Mouse (Mus musculus): ENCODE measurements around the gene Stard3nl. TPM values are rescaled to one million over a fixed set of nuclear protein-coding genes. Genes with fewer than 3 reads are reported as not detected.

The Stard3nl gene
- polyA plus RNA-seq, 1 experiment: 0.08 TPM

DNA sequence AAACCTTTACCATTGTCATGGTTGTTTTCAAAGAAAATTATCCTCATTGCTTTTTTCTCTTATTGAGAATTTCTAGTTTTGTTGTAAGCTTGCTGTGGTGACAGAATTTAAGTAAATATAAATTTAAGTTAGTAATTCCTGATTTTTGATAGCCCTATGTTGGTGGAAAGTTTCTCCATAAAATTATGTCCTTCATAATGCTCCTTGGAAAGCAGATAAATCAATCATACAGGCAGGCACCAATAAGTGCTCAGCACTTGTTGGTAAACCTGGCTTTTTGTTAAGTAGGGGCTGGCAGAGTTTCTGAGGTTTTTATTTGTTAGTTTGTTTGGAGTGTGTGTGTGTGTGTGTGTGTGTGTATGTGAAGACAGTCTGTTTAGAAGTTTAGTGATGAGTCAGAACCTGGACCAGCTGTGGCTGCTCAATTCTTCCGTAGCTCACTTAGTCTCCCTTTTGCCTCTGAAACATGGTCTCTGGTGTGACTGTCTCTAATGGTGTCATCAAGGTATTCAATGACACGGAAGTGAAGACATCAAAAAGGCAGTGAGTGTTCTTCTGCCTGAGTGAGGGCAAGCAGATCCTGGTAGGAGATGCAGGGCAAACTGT is 16.8 kb upstream of the Stard3nl start:
- H3K36me3 ChIP-seq (ENCODE audit: control insufficient read depth): no peaks in the 10 kb centered on the region
- TF ChIP-seq GATA1 (IDR thresholded peaks at IDR 0.05; ENCODE audit: low read length) (no peak), TAL1 (IDR thresholded peaks at IDR 0.05; ENCODE audit: low read length) (no peak)
- H3K4me3 ChIP-seq (replicated peaks): no peak overlapping the region
- H3K9me3 ChIP-seq (ENCODE audit: control insufficient read depth, low read length): no peaks in the 10 kb centered on the region
- H3K27me3 ChIP-seq (ENCODE audit: control insufficient read depth): no peaks in the 10 kb centered on the region
- no peaks in the 10 kb centered on the region for H3K4me1 ChIP-seq (ENCODE audit: control insufficient read depth)

GRCm38 (mm10) chr13:19411886-19412285 is 16.3 kb upstream of the Stard3nl start:
- no peaks in the 10 kb centered on the region for H3K4me1 ChIP-seq (ENCODE audit: control insufficient read depth)
- H3K9me3 ChIP-seq (ENCODE audit: control insufficient read depth, low read length): no peaks in the 10 kb centered on the region
- no peaks in the 10 kb centered on the region for H3K36me3 ChIP-seq (ENCODE audit: control insufficient read depth)
- no peak overlapping the region for H3K4me3 ChIP-seq (replicated peaks)
- no peaks in the 10 kb centered on the region for H3K27me3 ChIP-seq (ENCODE audit: control insufficient read depth)
- TF ChIP-seq TAL1 (IDR thresholded peaks at IDR 0.05; ENCODE audit: low read length): no peak
- TF ChIP-seq GATA1 (IDR thresholded peaks at IDR 0.05; ENCODE audit: low read length): no peak

DNA sequence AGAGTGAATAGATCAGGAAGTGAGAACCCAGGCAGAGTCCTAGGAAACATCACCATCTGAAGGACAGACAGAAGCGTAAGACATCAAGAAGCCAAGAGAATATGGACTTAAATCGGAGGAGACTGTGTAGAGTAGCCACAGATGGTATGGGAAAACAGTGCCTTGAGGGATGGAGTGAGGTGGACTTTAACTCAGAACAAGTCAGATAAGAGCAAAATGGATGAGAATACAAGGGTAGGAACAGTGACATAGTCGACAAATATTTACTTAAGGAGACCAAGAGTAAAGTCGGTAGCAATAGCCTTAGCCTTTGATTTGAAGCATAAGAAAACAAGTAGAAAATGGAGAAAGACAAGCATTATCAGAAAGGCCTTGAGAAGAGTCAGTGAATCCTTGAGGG is 15.1 kb upstream of the Stard3nl start:
- TF ChIP-seq TAL1 (IDR thresholded peaks at IDR 0.05; ENCODE audit: low read length): no peak
- TF ChIP-seq GATA1 (IDR thresholded peaks at IDR 0.05; ENCODE audit: low read length): no peak
- H3K36me3 ChIP-seq (ENCODE audit: control insufficient read depth): no peaks in the 10 kb centered on the region

GRCm38 (mm10) chr13:19407953-19408352 is 12.4 kb upstream of the Stard3nl start:
- no peaks in the 10 kb centered on the region for H3K9me3 ChIP-seq (ENCODE audit: control insufficient read depth, low read length)
- TF ChIP-seq TAL1 (IDR thresholded peaks at IDR 0.05; ENCODE audit: low read length): no peak
- no peak for TF ChIP-seq GATA1 (IDR thresholded peaks at IDR 0.05; ENCODE audit: low read length)
- H3K27me3 ChIP-seq (ENCODE audit: control insufficient read depth): no peaks in the 10 kb centered on the region
- H3K4me3 ChIP-seq (replicated peaks): no peak overlapping the region
- no peaks in the 10 kb centered on the region for H3K36me3 ChIP-seq (ENCODE audit: control insufficient read depth)
- H3K4me1 ChIP-seq (ENCODE audit: control insufficient read depth): no peaks in the 10 kb centered on the region

More for the DNA sequence above, 15.1 kb upstream of the Stard3nl start:
- no peaks in the 10 kb centered on the region for H3K4me1 ChIP-seq (ENCODE audit: control insufficient read depth)
- no peaks in the 10 kb centered on the region for H3K27me3 ChIP-seq (ENCODE audit: control insufficient read depth)
- no peaks in the 10 kb centered on the region for H3K9me3 ChIP-seq (ENCODE audit: control insufficient read depth, low read length)
- no peak overlapping the region for H3K4me3 ChIP-seq (replicated peaks)

DNA sequence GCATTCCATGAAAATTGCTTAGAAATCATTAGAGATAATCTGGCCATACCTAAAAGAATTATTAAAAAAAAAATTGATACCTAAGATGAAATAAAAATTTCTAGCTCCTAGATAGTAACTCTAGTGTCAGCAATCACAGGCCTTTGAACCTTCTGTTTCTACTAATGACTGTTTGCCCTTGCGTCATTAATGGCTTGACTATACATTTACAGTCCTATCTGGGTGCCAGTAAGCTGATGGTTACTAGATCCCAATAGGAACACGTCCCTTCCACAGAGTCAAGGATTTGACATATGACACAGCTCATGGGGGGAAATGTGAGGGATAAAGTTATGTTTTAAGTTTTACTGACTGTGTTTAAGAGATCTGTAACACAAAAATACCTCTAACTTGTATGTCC is 9.0 kb upstream of the Stard3nl start:
- no peaks in the 10 kb centered on the region for H3K4me1 ChIP-seq (ENCODE audit: control insufficient read depth)
- TF ChIP-seq TAL1 (IDR thresholded peaks at IDR 0.05; ENCODE audit: low read length) (no peak), GATA1 (IDR thresholded peaks at IDR 0.05; ENCODE audit: low read length) (no peak)
- no peaks in the 10 kb centered on the region for H3K27me3 ChIP-seq (ENCODE audit: control insufficient read depth)
- no peak overlapping the region for H3K4me3 ChIP-seq (replicated peaks)
- no peaks in the 10 kb centered on the region for H3K36me3 ChIP-seq (ENCODE audit: control insufficient read depth)
- no peaks in the 10 kb centered on the region for H3K9me3 ChIP-seq (ENCODE audit: control insufficient read depth, low read length)

- no peaks in the 10 kb centered on the region for H3K27me3 ChIP-seq (ENCODE audit: control insufficient read depth)
- peak overlapping the region; percentile 84 for H3K4me3 ChIP-seq (replicated peaks)
- TF ChIP-seq GATA1 (IDR thresholded peaks at IDR 0.05; ENCODE audit: low read length) (no peak), TAL1 (IDR thresholded peaks at IDR 0.05; ENCODE audit: low read length) (no peak)
- H3K36me3 ChIP-seq (ENCODE audit: control insufficient read depth): no peaks in the 10 kb centered on the region
- H3K4me1 ChIP-seq (ENCODE audit: control insufficient read depth): peaks cover 21% of the 10 kb centered on the region
- 0 out of 2 replicates have a peak, but pooled peaks cover 2% of the 10 kb centered on the region for H3K9me3 ChIP-seq (ENCODE audit: control insufficient read depth, low read length)
Observed at GRCm38 (mm10) chr13:19394798-19395687, 552 bp downstream of the Stard3nl start.

GRCm38 (mm10) chr13:19394171-19394570 is 1.4 kb downstream of the Stard3nl start:
- peaks cover 21% of the 10 kb centered on the region for H3K4me1 ChIP-seq (ENCODE audit: control insufficient read depth)
- 0 out of 2 replicates have a peak, but pooled peaks cover 2% of the 10 kb centered on the region for H3K9me3 ChIP-seq (ENCODE audit: control insufficient read depth, low read length)
- H3K36me3 ChIP-seq (ENCODE audit: control insufficient read depth): no peaks in the 10 kb centered on the region
- TF ChIP-seq TAL1 (IDR thresholded peaks at IDR 0.05; ENCODE audit: low read length): no peak
- no peak for TF ChIP-seq GATA1 (IDR thresholded peaks at IDR 0.05; ENCODE audit: low read length)
- H3K27me3 ChIP-seq (ENCODE audit: control insufficient read depth): no peaks in the 10 kb centered on the region
- H3K4me3 ChIP-seq (replicated peaks): no peak overlapping the region

DNA sequence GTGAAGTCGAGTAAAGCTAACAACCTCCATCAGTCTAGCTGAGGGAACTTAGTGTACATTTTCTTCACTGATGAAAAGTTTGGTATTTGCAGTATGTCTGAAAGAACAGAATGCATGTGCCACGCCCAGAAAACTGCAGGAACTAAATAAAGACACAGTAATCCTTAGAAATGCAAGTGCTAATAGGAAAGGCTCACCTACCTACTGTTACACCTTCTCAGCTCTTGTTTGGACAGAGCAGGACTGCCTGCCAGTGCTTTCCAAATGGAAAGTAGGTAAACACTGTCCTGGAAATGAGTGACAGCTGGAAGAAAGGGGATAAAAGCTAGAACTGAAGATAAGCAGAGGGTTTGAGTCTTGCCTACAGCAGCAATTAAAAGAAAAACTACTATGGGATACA is 1.9 kb downstream of the Stard3nl start:
- Histone ChIP-seq H3K4me1 (ENCODE audit: control insufficient read depth) (peaks cover 21% of the 10 kb centered on the region), H3K4me3 (replicated peaks) (no peak overlapping the region), H3K9me3 (ENCODE audit: control insufficient read depth, low read length) (0 out of 2 replicates have a peak, but pooled peaks cover 2% of the 10 kb centered on the region), H3K27me3 (ENCODE audit: control insufficient read depth) (no peaks in the 10 kb centered on the region), H3K36me3 (ENCODE audit: control insufficient read depth) (no peaks in the 10 kb centered on the region)
- no peak for TF ChIP-seq TAL1 (IDR thresholded peaks at IDR 0.05; ENCODE audit: low read length)
- TF ChIP-seq GATA1 (IDR thresholded peaks at IDR 0.05; ENCODE audit: low read length): no peak

GRCm38 (mm10) chr13:19391608-19392007 is 4.0 kb downstream of the Stard3nl start:
- Histone ChIP-seq H3K36me3 (ENCODE audit: control insufficient read depth) (no peaks in the 10 kb centered on the region), H3K4me3 (replicated peaks) (no peak overlapping the region), H3K27me3 (ENCODE audit: control insufficient read depth) (no peaks in the 10 kb centered on the region), H3K9me3 (ENCODE audit: control insufficient read depth, low read length) (0 out of 2 replicates have a peak, but pooled peaks cover 2% of the 10 kb centered on the region), H3K4me1 (ENCODE audit: control insufficient read depth) (peaks cover 21% of the 10 kb centered on the region)
- TF ChIP-seq TAL1 (IDR thresholded peaks at IDR 0.05; ENCODE audit: low read length) (no peak), GATA1 (IDR thresholded peaks at IDR 0.05; ENCODE audit: low read length) (no peak)

Measured in erythroblast, embryonic 14.5 days (primary cell).